Mouse (Mus musculus): Measurements from ENCODE around the gene Tspear.
"Not testable (repeated sequence)": the region's sequence is repeated elsewhere in the genome, so short reads cannot be mapped to it uniquely, and the experiment has no call there.

Gene Tspear

DNA sequence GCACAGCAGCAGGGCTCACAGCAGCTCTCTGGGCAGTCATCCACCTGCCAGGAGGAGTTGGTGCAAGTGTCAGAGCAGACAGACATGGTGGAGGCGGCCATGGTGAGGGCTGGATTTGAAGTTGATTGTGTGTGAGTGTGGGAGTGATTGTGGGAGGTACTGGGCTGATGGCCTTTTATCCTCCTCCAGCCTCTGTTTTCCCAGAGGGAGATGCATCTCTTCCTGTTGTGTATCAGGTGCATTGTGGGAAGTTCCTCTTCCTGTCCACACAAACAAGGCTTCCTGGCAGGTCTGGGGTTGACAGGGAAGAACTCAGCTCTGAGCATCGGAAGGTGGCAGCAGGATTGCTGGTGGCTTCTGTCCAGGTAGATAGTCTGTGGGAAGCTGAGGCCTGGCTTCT lies 108.6 kb downstream of the Tspear start, which contains the start of gene Gm9639:
Gene Gm9639 (minus strand): TSS at position 101 of the 400 bp plus-strand sequence.
- no peak for DNase-seq (ENCODE audit: low spot score)

DNA sequence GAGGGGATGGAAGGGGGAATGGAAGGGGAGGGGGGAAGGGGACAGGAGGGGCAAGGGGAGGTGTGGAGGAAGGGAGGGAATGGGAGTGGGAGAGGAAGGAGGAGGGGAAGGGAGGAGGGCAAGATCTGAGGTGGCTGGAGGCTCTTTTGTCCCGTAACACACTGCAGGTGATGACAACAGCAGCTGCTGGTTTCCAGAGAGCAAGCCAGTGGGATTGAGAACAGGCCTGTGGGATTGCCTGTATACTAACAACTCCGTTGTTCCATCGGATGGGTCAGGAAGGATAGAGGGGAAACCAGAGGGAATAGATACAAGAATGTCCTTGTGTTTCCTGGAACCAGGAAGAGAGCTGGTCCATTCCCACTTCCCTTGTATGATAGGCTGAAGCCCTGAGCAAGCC lies 111.3 kb downstream of the Tspear start:
- no peak for DNase-seq (ENCODE audit: low spot score)

DNA sequence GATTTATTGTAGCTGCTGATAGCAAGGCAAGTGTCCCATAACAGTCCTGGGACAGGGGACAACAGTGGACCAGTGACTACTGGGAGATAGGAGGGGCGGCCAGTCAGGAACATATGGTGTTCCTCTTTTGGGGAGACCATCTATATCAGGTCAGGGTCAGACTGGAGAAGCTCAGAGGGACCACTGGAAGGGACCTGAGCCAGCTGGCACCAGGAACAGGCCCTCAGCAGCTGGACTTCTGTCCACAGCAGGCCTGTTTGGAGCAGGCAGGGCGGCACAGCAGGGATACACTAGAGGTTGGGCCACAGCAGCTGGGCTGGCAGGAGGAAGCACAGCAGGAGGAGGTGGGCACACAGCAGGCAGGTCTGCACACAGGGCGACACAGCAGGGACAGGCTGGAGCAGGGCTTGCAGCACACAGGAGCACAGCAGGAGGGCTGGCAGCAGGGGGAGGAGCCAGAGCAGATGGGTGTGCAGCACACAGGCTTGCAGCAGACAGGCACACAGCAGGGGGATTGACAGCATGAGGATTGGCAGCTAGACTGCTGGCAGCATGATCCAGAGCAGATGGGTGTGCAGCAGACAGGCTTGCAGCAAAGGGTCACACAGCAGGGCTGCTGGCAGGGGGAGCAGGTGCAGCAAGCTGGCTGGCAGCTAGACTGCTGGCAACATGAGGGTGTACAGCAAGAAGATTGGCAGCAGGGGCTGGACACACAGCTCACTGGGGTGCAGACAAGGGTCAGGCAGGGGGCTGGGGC lies 112.0 kb downstream of the Tspear start:
- not testable (repeated sequence) for DNase-seq (ENCODE audit: low spot score)

DNA sequence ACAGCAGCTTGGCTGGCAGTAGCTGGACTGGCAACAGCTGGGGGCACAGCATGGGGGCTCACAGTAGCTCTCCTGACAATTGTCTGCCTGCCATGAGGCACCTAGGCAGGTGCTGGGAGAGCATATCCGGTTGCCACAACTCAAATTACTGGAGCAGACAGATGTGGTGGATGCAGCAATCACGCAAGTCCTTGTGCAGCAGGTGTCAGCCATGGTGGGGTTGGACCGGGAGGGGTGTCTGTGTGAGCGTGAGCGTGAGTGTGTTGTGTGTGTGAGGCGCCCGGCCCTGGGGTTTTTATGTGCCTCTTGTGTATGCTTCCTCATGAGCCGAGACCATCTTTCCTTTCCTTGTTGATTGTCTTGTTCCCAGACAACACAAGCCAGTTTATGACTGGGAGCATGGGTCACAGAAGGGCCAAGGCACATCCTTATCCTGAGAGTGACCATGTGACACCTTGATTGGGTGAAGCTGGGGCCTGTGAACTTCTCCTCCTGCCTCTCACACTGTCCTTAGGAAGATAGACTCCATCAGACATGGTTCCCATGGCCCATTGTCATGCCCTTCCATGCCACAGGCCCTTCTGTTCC lies 112.6 kb downstream of the Tspear start, which contains the start of gene Gm19668:
Gene Gm19668 (minus strand): TSS at position 213 of the 588 bp plus-strand sequence.
- DNase-seq (ENCODE audit: low spot score), result no peak

DNA sequence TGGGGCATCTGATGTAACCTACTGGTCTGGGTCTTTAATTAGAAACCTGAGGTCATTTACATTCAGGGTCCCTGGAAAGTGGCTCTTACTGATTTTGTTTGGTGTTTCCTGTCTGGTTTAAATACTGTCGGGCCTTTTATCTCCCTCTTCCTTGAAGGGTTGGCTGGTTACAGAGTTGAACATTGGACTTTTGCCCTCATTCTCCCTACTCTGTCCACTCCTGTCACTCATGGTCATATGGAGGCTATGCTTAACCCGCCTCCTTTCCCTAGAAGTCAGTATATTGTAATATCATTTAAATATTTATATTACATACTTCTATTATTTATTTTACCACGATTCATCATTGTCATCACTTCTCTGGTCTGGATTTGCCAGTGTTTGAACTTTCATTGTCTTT lies 117.7 kb downstream of the Tspear start:
- no peak for DNase-seq (ENCODE audit: low spot score)

DNA sequence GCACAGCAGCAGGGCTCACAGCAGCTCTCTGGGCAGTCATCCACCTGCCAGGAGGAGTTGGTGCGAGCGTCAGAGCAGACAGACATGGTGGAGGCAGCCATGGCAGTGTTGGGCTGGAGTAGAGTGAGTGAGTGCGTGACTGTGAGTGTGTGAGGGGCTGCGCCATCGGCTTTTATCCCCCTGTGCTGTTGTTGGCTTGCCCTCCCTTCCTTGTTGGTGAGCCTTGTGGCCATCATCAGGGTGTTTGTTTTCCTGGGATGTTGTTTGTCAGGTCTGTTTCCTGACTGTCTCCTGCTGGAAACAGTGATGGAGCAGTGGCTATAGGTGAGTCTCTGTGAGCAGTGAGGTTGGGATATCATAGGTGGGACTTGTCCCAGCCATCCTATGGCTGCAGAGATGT lies 125.4 kb downstream of the Tspear start, which contains the start of gene Gm9507:
Gene Gm9507 (minus strand): TSS at position 101 of the 400 bp plus-strand sequence.
- no peak for DNase-seq (ENCODE audit: low spot score)

DNA sequence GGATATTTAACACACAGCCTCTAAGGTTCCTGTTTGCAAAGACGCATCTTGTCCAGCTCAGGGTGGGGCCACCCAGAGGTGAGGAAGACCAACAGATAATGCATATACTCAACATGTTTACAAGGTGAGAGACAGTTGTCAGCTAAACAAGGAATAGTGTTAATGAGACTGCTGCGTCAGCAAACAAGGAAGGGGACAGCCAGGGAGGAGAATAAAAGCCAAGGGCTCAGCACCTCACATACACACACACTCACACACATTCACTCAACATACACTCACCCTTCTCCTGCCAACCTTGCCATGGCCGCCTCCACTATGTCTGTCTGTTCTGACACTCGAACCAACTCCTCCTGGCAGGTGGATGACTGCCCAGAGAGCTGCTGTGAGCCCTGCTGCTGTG lies 128.0 kb downstream of the Tspear start, which contains the start of gene Gm2696:
Gene Gm2696 (plus strand): TSS at position 301 of the 400 bp plus-strand sequence.
- DNase-seq (ENCODE audit: low spot score), result no peak

DNA sequence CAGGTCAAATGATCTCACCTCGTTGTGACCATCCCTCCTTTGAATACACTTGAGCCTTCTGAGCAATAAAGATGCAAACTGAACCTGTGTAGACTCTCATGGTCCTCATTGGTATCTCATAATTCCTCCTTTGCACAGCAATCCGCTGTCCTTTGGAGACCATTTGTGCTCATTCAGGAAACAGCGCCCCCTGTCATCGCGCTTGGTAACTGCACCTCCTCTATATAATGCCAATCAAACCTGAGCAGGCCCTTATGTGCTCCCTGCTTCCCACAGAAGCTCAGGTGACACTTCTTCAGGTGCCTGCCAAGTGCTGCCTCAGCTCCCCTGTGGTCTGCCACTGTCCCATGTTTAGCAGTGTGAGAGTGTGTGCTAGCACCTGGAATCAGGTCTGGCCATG lies 129.1 kb downstream of the Tspear start:
- no peak for DNase-seq (ENCODE audit: low spot score)

DNA sequence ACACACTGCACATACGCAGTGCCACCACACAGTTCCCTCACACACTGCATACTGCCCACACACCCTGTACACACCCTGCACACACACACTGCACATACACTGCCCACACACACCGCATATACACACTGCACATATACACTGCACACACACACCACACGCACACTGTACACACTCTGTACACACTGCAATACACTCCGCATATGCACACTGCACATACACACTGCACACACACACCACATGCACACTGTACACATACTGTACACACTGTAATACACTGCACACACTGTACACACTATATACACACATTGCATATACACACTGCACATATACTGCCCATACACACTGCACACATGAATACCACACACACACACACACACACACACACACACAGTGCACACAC lies 132.2 kb downstream of the Tspear start:
- no peak for DNase-seq (ENCODE audit: low spot score)

DNA sequence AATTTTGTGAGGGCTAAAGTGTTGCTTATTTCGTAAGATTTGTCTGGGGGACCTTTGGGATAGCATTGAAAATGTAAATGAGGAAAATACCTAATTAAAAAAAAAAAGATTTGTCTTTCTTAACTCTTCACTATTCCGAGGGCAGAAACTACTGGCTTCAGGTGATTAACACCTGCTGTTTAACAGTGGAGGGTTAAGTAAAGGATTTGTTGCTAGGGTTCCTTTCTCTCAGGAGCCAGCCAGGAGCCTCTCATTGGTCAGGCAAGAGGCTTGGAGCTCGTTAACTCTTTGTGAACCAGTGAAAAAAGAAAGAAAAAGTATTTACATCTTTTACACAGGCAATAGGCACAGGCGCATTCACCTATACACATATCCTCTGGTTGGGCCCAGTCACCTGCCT lies 132.8 kb downstream of the Tspear start:
- DNase-seq (ENCODE audit: low spot score), result no peak

DNA sequence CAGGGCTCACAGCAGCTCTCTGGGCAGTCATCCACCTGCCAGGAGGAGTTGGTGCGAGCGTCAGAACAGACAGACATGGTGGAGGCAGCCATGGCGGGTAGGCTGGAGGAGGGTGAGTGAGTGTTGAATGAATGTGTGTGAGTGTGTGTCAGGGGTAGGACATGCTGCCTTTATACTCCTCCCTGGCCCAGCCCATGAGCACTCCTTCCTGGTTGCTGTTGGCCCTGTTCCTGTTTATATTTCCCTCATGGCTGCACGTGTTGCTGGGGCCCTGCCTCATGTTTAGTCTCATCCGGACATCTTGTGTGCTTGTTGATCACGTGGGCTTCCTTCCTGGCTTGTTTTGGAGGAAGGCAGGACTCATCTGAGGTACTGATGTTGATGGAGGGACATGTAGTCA lies 140.6 kb downstream of the Tspear start, which contains the start of gene Krtap10-4:
Gene Krtap10-4 (minus strand): TSS at position 145 of the 400 bp plus-strand sequence.
- no peak for DNase-seq (ENCODE audit: low spot score)

DNA sequence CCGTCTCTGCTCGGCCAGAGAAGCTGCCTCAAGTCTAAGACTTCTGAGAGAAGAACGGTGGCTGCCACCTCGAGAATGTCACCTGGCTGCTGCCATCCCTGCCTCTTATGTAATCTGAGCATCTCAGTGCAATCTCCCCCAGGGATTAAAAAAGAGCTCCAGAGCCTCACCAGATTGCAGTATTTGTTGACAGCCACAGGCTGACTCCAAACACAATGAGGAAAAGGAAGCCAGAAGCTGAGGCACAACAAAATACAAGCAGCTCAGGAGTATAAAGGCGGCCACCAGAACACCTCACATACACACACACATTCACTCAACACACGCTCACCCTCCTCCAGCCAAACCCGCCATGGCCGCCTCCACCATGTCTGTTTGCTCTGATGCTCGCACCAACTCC lies 149.3 kb downstream of the Tspear start, which contains the start of gene Krtap10-10:
Gene Krtap10-10 (plus strand): TSS at position 301 of the 400 bp plus-strand sequence.
- no peak for DNase-seq (ENCODE audit: low spot score)

DNA sequence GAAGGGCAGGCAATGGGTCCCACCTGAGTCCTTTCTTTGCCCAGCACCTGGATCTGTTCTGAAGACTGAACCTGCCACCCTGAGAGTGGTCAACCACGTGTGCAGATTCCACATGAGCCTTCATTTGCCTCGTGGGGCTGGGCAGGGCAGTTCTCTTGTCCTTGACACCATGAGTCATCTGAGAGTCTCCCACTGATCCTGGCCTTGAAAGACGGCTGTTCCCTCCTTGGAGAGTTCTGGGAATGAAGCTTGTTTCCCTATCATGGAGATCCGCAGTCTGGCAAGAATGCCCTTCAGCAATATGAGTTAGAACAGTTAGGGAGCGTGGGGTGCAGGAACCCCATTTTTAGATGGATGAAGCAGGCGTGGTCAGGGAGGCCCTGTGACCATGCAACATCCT lies 152.6 kb downstream of the Tspear start:
- DNase-seq (ENCODE audit: low spot score), result no peak

DNA sequence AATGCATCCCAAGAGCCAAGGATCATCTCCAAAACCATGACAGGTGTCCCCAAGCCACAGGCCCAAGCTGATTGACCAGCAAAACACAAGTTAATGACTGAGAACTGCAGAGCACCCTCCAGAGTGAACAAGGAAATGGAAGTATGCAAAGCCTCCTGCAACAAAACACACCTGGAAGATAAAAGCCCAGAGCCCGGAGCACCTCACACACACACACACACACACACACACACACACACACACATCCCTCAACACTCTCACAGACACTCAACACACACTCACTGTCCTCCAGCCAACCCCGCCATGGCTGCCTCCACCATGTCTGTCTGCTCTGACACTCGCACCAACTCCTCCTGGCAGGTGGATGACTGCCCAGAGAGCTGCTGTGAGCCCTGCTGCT lies 160.1 kb downstream of the Tspear start, which contains the start of gene Gm36176:
Gene Gm36176 (plus strand): TSS at position 301 of the 400 bp plus-strand sequence.
- no peak for DNase-seq (ENCODE audit: low spot score)

DNA sequence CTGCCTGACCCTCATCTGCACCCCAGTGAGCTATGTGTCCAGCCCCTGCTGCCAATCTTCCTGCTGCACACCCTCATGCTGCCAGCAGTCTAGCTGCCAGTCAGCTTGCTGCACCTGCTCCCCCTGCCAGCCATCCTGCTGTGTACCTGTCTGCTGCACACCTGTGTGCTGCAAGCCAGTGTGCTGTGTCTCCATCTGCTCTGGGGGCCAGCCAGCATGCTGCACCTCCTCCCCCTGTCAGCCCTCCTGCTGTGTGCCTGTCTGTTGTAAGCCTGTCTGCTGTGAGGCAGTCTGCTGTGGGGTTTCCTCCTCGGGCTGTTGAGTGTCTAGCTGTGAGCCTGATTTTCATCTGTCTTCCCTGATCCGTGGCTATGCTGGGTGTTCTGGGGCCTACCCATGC lies 160.6 kb downstream of the Tspear start:
- no peak for DNase-seq (ENCODE audit: low spot score)

DNA sequence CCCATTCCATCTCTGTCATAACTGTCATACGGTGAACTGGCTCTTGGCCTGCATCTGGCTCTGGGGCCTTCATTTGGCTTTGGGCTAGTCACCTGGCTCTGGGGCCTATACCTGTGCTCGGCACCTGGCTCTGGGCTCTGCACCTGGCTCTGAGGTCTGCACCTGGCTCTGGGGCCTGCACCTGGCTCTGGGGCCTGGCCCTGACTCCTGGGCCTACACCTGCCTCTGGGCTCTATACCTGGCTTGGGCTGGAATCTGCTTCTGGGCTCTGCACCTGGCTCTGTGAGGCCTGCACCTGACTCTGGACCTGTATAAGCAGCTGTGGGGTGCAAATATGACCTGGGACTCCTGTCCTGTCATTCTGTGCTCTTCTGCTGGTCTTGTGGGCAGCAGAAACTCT lies 161.2 kb downstream of the Tspear start:
- no peak for DNase-seq (ENCODE audit: low spot score)

DNA sequence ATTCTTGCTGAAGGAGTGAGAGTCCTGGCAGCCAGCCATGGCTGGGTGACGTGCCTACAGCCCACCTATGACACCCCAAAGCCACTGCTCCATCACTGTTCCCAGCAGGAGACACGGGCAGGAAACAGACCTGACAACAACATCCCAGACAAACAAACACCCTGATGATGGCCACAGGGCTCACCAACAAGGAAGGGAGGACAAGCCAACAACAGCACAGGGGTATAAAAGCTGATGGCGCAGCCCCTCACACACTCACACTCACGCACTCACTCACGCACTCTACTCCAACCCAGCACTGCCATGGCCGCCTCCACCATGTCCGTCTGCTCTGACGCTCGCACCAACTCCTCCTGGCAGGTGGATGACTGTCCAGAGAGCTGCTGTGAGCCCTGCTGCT lies 166.2 kb downstream of the Tspear start, which contains the start of gene Gm10318:
Gene Gm10318 (plus strand): TSS at position 301 of the 400 bp plus-strand sequence.
- DNase-seq (ENCODE audit: low spot score), result no peak

DNA sequence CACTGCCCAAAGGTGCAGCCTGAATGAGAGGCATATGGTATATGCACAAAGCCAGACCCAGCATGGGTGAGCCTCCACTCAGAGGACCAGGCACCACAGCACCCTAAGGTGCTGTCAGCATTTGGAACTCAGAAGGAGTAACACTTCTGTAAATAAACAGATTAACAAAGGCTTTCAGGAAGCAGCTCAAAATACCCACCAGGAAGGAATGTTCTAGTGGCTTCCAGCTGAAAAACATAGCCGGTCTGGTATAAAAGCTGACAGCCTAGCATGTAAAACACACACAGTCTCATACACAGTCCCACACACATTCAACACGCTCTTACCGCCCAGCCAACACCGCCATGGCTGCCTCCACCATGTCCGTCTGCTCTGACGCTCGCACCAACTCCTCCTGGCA lies 175.3 kb downstream of the Tspear start, which contains the start of gene Gm3285:
Gene Gm3285 (plus strand): TSS at position 301 of the 400 bp plus-strand sequence.
- DNase-seq (ENCODE audit: low spot score), result no peak

DNA sequence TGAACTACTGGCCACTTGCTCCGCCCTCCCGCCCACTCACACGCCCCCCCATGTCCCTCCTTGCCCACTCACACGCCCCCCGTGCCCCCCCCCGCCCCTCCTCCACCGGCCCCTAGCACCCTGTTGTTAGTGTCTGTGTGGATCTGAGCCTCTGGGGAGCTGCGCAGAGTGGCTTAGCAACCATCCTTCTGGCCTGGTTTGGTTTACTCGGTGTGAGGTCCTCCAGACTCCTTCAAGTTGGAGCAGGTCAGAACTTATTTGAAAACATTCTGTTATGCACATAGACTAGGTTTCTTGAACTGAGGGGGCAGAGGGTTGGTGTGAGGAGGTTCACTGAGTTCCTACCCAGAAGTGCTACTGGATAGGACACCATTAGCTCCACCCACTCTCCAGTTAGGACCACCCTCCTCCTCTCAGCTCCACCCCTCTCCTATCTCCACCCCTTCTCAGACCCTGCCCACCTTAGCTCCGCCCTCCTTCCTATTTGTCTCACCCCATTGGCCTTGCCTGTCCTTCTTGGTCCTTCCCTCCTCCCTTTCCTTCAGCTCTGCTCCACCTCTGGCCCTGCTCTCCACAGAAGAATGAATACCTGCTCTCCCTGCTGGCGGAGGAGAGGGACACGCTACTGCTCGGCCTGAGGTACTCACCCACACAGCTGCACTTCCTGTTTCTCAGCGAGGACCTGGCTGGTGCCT lies 177.8 kb downstream of the Tspear start:
- DNase-seq (ENCODE audit: low spot score), result peak; percentile 55

DNA sequence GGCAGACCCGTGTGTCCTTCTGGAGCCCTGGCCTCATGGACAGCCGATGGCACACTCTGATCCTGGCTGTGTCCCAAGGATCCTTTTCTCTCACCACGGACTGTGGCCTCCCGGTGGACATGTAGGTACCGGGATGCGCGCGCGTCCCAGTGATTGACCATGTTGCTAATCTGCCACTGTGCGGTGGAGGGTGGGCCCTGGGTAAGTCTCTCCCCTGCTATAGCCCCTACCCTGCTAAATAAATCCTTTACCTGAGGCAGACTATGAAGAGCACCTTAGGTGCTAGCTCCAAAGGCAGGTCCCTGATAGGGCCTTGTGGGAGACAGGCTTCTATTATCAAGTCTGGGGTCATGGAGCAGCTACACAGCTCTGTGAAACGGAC lies 178.4 kb downstream of the Tspear start:
- DNase-seq (ENCODE audit: low spot score), result no peak

DNA sequence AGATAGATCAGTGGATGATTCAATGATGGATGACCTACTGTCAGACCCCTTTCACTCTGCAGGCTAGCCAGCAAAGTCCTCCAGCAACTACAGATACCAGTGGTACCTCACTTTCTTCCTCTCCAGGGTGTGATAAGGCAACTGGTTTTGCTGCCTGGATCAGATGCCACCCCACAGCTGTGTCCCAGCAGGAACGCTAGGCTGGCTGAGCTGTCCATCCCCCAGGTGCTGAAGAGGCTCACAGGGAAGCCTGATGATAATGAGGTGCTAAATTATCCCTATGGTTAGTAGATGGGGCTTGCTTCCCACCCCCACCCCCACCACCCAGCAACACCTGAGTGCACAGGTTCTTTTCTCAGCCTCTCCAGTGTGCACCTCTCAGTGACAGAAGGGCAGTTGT lies 181.2 kb downstream of the Tspear start:
- DNase-seq (ENCODE audit: low spot score), result no peak

DNA sequence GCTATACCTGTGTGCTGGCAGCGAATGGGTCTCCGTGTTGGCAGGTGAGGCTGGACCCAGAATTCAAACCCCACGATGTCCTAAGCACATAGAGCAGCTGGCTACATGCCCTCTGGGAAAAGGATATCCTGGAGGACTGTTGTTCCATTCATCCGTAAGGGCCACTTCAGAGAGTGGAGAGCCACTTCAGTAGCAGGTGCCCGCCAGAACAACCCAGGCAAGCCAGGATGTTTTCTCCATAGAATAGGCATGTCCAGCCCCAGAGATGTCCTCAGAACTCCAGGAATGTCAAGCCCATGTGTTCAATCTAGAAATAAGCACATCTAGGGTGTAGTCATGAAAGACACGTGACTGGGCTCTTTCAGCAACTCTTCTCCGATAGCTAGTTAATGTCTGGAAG lies 183.3 kb downstream of the Tspear start:
- DNase-seq (ENCODE audit: low spot score), result no peak

Measured in urinary bladder, postnatal 25 days (tissue).